Mouse (Mus musculus): ENCODE results near the gene Prrc2b. TPM values are rescaled to one million over a fixed set of nuclear protein-coding genes. Genes with fewer than 3 reads are reported as not detected.

Prrc2b gene
- polyA plus RNA-seq, 1 experiment from 2014 or later: 17.7 TPM

DNA sequence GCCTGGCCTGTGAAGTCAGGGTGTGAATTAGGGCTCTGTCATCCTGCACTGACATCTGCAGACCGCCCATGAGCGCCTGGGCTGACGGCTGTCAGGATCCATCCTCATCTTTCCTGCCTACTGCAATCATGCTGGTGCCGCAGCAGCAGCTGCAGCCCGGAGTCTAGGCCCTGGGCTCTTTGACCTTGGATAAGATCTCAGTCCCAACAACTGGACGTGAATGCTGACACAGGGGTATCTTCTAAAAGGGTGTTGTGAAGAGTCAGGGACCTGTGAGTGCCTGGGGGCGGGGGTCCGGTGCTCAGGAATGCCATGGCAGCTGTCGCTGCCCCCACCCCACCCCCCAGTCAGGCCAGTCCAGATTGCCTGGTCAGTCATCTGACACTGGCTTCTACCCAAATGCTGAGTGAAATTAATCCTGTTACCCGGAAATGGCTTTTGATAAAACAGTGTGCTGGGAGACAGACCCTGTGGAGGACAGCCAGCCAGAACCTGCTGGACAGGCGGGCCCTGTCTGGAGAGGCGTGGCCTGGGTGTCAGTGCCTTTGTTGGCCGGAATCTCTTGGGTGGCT lies 23.4 kb downstream of the Prrc2b start:
- 9% methylated on average over 13 of the region's 13 CpGs for WGBS
- Histone ChIP-seq H3K9me3 (ENCODE audit: control insufficient read depth) (no peaks in the 10 kb centered on the region), H3K4me3 (ENCODE audit: low read depth, low read length) (no peak overlapping the region), H3K36me3 (ENCODE audit: control insufficient read depth, insufficient read depth) (no peaks in the 10 kb centered on the region), H3K9ac (ENCODE audit: low read depth, low read length) (no peak overlapping the region; the same call in 1 of the 2 replicates), H3K4me1 (replicated peaks; ENCODE audit: control insufficient read depth, insufficient read depth, low read length) (peaks cover 17% of the 10 kb centered on the region), H3K27ac (ENCODE audit: low read depth, low read length) (peak overlapping the region; percentile 64), H3K4me2 (replicated peaks; ENCODE audit: low read depth) (peak overlapping the region; percentile 37), H3K27me3 (replicated peaks; ENCODE audit: control insufficient read depth, insufficient read depth, low read length) (no peaks in the 10 kb centered on the region)
- no peak for TF ChIP-seq CTCF (IDR thresholded peaks at IDR 0.05; ENCODE audit: low read depth)
- peak; percentile 59; the same call in 1 of the 2 replicates for ATAC-seq

DNA sequence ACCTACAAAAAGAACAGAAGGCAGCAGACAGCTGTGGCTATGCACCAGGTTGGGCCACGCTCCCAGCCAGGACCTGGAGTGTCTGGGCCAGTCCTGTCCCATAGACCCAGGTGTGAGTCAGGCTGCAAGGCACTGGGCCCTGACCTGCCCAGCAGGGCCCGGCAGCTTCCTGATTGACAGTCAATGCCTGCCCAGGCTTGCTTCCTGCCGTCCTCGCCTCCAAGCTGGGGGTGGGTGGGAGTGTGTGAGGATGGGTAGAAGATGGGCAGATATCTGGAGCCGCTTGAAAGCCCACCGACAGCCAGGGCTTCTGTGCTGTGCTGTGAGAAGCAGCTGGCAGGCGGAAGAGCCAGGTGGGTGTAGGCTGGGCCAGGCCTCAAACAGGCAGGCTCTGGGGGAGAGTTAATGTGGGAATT lies 24.2 kb downstream of the Prrc2b start:
- H3K27me3 ChIP-seq (replicated peaks; ENCODE audit: control insufficient read depth, insufficient read depth, low read length): no peaks in the 10 kb centered on the region
- WGBS: 43% methylated on average over 7 of the region's 7 CpGs
- H3K4me1 ChIP-seq (replicated peaks; ENCODE audit: control insufficient read depth, insufficient read depth, low read length): peaks cover 17% of the 10 kb centered on the region
- TF ChIP-seq CTCF (IDR thresholded peaks at IDR 0.05; ENCODE audit: low read depth): no peak
- H3K4me3 ChIP-seq (ENCODE audit: low read depth, low read length): no peak overlapping the region
- peak overlapping the region; percentile 64 for H3K27ac ChIP-seq (ENCODE audit: low read depth, low read length)
- no peaks in the 10 kb centered on the region for H3K9me3 ChIP-seq (ENCODE audit: control insufficient read depth)
- no peaks in the 10 kb centered on the region for H3K36me3 ChIP-seq (ENCODE audit: control insufficient read depth, insufficient read depth)
- peak overlapping the region; percentile 37 for H3K4me2 ChIP-seq (replicated peaks; ENCODE audit: low read depth)
- peak; percentile 26; the same call in 1 of the 2 replicates for ATAC-seq
- no peak overlapping the region for H3K9ac ChIP-seq (ENCODE audit: low read depth, low read length)

DNA sequence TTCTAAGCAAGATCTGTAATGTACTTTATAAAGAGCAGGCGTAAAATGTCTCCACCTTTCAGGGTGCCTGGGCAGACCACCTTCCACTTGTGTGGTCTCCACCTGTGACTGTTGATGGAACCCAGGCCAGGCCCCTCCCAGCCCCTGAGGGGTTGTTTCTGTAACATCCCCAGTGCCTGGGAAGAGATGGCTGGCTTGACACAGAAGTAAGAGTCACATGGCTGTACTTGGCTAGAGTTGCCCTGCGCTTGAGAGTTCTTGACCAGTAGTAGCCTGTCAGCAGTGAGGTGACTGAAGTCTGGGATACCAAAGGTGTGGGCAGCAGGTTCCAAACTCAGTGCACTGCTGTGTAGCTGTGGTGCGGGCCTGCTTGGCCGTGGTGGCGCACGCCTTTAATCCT lies 24.6 kb downstream of the Prrc2b start:
- WGBS: 91% methylated on average over 6 of the region's 6 CpGs
- no peak for ATAC-seq
- Histone ChIP-seq H3K27ac (ENCODE audit: low read depth, low read length) (peak overlapping the region; percentile 64), H3K4me3 (ENCODE audit: low read depth, low read length) (no peak overlapping the region), H3K4me1 (replicated peaks; ENCODE audit: control insufficient read depth, insufficient read depth, low read length) (peaks cover 17% of the 10 kb centered on the region), H3K9ac (ENCODE audit: low read depth, low read length) (no peak overlapping the region), H3K36me3 (ENCODE audit: control insufficient read depth, insufficient read depth) (no peaks in the 10 kb centered on the region), H3K4me2 (replicated peaks; ENCODE audit: low read depth) (peak overlapping the region; percentile 37; the same call in 1 of the 2 replicates), H3K9me3 (ENCODE audit: control insufficient read depth) (no peaks in the 10 kb centered on the region), H3K27me3 (replicated peaks; ENCODE audit: control insufficient read depth, insufficient read depth, low read length) (no peaks in the 10 kb centered on the region)
- TF ChIP-seq CTCF (IDR thresholded peaks at IDR 0.05; ENCODE audit: low read depth): no peak

DNA sequence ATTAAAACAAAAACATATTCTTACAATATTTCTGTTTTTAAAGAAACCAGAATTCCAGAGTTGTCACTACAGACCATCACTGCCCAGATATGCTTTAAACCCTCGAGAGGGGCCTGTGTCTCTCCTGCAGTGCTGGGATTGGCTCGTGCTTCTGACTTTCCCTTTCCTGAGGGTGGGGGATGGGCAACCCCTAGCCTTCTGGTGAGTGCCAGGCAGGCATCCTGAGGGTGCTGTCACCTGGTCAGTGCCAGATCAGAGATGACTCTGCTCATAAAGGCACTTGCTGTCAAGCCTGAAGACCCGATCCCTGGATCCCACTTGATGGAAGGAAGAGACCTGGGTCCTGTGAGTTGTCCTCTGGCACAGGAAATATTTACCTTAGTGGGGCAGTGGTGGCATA lies 26.0 kb downstream of the Prrc2b start:
- H3K4me1 ChIP-seq (replicated peaks; ENCODE audit: control insufficient read depth, insufficient read depth, low read length): peaks cover 17% of the 10 kb centered on the region
- H3K27ac ChIP-seq (ENCODE audit: low read depth, low read length): no peak overlapping the region
- no peak for TF ChIP-seq CTCF (IDR thresholded peaks at IDR 0.05; ENCODE audit: low read depth)
- H3K9me3 ChIP-seq (ENCODE audit: control insufficient read depth): no peaks in the 10 kb centered on the region
- 34% methylated on average over 3 of the region's 3 CpGs for WGBS
- H3K36me3 ChIP-seq (ENCODE audit: control insufficient read depth, insufficient read depth): no peaks in the 10 kb centered on the region
- no peak overlapping the region for H3K4me2 ChIP-seq (replicated peaks; ENCODE audit: low read depth)
- no peak overlapping the region for H3K4me3 ChIP-seq (ENCODE audit: low read depth, low read length)
- H3K27me3 ChIP-seq (replicated peaks; ENCODE audit: control insufficient read depth, insufficient read depth, low read length): no peaks in the 10 kb centered on the region
- no peak for ATAC-seq
- no peak overlapping the region for H3K9ac ChIP-seq (ENCODE audit: low read depth, low read length)

DNA sequence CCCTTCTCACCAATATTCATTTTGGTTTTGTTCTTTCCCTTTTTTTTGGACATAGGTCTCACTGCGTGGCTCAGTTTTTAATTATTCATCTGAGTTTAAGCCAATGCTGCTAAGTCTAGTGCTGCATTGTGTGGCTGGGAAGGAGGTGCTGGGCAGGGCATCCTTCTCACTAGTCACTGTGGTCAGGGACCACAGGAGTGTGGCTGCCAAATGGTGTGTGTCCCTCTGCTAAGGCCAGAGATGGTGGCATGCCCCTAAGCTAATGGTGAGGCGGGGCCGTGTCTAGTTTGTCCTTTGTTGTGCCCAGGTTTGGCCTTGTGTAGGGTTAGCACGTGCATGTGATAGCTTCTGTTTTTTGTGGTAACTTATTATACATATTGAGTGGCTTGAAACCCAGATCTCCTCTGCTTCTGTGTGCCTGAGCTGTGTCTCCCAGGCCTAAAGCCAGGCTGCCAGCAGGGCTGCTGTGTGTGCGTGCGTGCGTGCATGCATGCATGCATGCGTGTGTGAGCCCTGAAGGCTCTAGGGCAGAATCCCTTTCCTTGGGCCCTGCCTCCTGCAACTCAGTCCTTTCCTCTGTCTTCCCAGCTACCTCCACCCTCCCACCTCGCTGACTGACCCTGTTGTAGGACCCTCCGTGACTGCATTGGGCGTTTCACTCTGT lies 26.6 kb downstream of the Prrc2b start:
- Histone ChIP-seq H3K4me2 (replicated peaks; ENCODE audit: low read depth) (no peak overlapping the region), H3K4me3 (ENCODE audit: low read depth, low read length) (no peak overlapping the region), H3K27ac (ENCODE audit: low read depth, low read length) (no peak overlapping the region), H3K27me3 (replicated peaks; ENCODE audit: control insufficient read depth, insufficient read depth, low read length) (no peaks in the 10 kb centered on the region), H3K4me1 (replicated peaks; ENCODE audit: control insufficient read depth, insufficient read depth, low read length) (peaks cover 17% of the 10 kb centered on the region), H3K36me3 (ENCODE audit: control insufficient read depth, insufficient read depth) (0 out of 2 replicates have a peak, but pooled peaks cover 2% of the 10 kb centered on the region), H3K9me3 (ENCODE audit: control insufficient read depth) (no peaks in the 10 kb centered on the region), H3K9ac (ENCODE audit: low read depth, low read length) (no peak overlapping the region)
- no peak for TF ChIP-seq CTCF (IDR thresholded peaks at IDR 0.05; ENCODE audit: low read depth)
- WGBS: 81% methylated on average over 11 of the region's 11 CpGs
- no peak for ATAC-seq

DNA sequence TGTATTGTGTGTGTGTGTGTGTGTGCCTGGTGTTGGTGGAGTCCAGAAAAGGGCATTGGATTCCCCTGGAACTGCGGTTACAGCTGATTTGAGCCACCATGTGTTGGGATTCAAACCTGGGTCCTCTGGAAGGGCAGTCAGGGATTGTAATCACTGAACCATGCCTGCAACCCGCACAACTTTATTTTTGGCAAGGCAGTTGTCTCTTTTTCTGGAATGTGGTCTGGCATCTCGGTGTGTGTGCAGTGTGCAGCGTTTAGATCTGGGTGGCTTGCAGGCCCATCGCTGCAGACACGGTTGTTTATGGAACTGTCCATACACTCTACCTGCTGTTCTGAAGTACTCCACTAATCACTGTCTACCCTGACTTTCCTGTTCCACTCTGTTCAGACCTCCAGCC lies 28.5 kb downstream of the Prrc2b start:
- 47% methylated on average over 6 of the region's 6 CpGs for WGBS
- H3K9ac ChIP-seq (ENCODE audit: low read depth, low read length): no peak overlapping the region
- no peak overlapping the region for H3K4me3 ChIP-seq (ENCODE audit: low read depth, low read length)
- H3K9me3 ChIP-seq (ENCODE audit: control insufficient read depth): no peaks in the 10 kb centered on the region
- peaks cover 14% of the 10 kb centered on the region for H3K4me1 ChIP-seq (replicated peaks; ENCODE audit: control insufficient read depth, insufficient read depth, low read length)
- H3K27ac ChIP-seq (ENCODE audit: low read depth, low read length): no peak overlapping the region
- H3K36me3 ChIP-seq (ENCODE audit: control insufficient read depth, insufficient read depth): peaks cover 19% of the 10 kb centered on the region
- no peak for ATAC-seq
- no peak for TF ChIP-seq CTCF (IDR thresholded peaks at IDR 0.05; ENCODE audit: low read depth)
- H3K4me2 ChIP-seq (replicated peaks; ENCODE audit: low read depth): no peak overlapping the region
- H3K27me3 ChIP-seq (replicated peaks; ENCODE audit: control insufficient read depth, insufficient read depth, low read length): no peaks in the 10 kb centered on the region

All from intestine, postnatal 0 days (tissue).